Mouse (Mus musculus) fat pad, adult 2 months (tissue): ENCODE results near the gene Hp1bp3.

ENCODE experiments used
- DNase-seq: peaks from one replicate; pipeline ENCODE4 v3.0.0-alpha.2; 2011; ENCODE audit warnings: low read depth, low spot score; ENCODE audit errors: extremely low read depth

The Hp1bp3 gene

GRCm38 (mm10) chr4:138221406-138221805 is 5.3 kb downstream of the Hp1bp3 start:
- DNase-seq: no peak

GRCm38 (mm10) chr4:138222396-138222795 is 6.3 kb downstream of the Hp1bp3 start:
- no peak for DNase-seq

GRCm38 (mm10) chr4:138223623-138224022 is 7.5 kb downstream of the Hp1bp3 start:
- DNase-seq: no peak

- DNase-seq: peak; percentile 28
These were observed 30.9 kb downstream of the Hp1bp3 start for GRCm38 (mm10) chr4:138246756-138247665.

- no peak for DNase-seq
These were observed 34.2 kb downstream of the Hp1bp3 start, which contains the start of the genes Sh2d5 and Kif17 for GRCm38 (mm10) chr4:138250088-138250960. Gene Sh2d5 (plus strand): TSS chr4:138250403. Gene Kif17 (plus strand): TSS chr4:138250435.

- no peak for DNase-seq
These were observed 35.7 kb downstream of the Hp1bp3 start for GRCm38 (mm10) chr4:138251819-138252218.

GRCm38 (mm10) chr4:138252231-138252630 is 36.1 kb downstream of the Hp1bp3 start:
- DNase-seq: no peak

GRCm38 (mm10) chr4:138257116-138257687 is 41.1 kb downstream of the Hp1bp3 start:
- DNase-seq: no peak

GRCm38 (mm10) chr4:138258663-138259062 is 42.6 kb downstream of the Hp1bp3 start:
- DNase-seq: no peak

GRCm38 (mm10) chr4:138259482-138259881 is 43.4 kb downstream of the Hp1bp3 start:
- DNase-seq: no peak

GRCm38 (mm10) chr4:138261843-138262681 is 46.0 kb downstream of the Hp1bp3 start:
- no peak for DNase-seq

- no peak for DNase-seq
These were observed 51.8 kb downstream of the Hp1bp3 start for GRCm38 (mm10) chr4:138267869-138268268.

GRCm38 (mm10) chr4:138272011-138272997 is 56.2 kb downstream of the Hp1bp3 start:
- DNase-seq: no peak

- no peak for DNase-seq
These were observed 62.2 kb downstream of the Hp1bp3 start for GRCm38 (mm10) chr4:138278346-138278745.

GRCm38 (mm10) chr4:138282834-138283233 is 66.7 kb downstream of the Hp1bp3 start:
- DNase-seq: no peak

GRCm38 (mm10) chr4:138286411-138286810 is 70.3 kb downstream of the Hp1bp3 start:
- DNase-seq: no peak

GRCm38 (mm10) chr4:138288691-138289090 is 72.6 kb downstream of the Hp1bp3 start:
- no peak for DNase-seq

- DNase-seq: no peak
These were observed 75.9 kb downstream of the Hp1bp3 start for GRCm38 (mm10) chr4:138292028-138292427.
